Mouse (Mus musculus) cortical plate, adult 2 months (tissue): ENCODE results near the gene Gorab.

Source experiments
- CTCF ChIP-seq: fragments of 200-500 bp; IDR thresholded peaks from 2 replicates; pipeline ENCODE4 v1.5.1; 2011; ENCODE audit warnings: mild to moderate bottlenecking, control low read depth, low read length; ENCODE audit not compliant: insufficient read depth; ENCODE audit errors: extremely low read depth
- POLR2A ChIP-seq: fragments of 200-500 bp; IDR thresholded peaks from 2 replicates; pipeline ENCODE4 v1.6.1; 2011; ENCODE audit warnings: mild to moderate bottlenecking, low read length, control low read depth; ENCODE audit not compliant: insufficient read depth; ENCODE audit errors: extremely low read depth

- TF ChIP-seq POLR2A (no peak), CTCF (no peak)
Measured at GRCm38 (mm10) chr1:163377924-163378323, 25.5 kb downstream of the Gorab start.
